Mouse (Mus musculus) mouse trophoblast stem cell (cell line): ENCODE results near the gene Pkmyt1.
"Not testable (repeated sequence)": the region's sequence is repeated elsewhere in the genome, so short reads cannot be mapped to it uniquely, and the experiment has no call there.

ENCODE experiments used
- in situ Hi-C, 2 experiments: fragments of 300-500 bp; cut with MseI, MboI; formaldehyde crosslinking; loops; 2 replicates in 1 of 2; 3 replicates in 1 of 2; pipeline ENCODE4 v1.15.1; 2025

Gene Pkmyt1

GRCm38 (mm10) chr17:23746767-23747166 is 20.6 kb downstream of the Pkmyt1 start:
- in situ Hi-C loops: no loop called here

DNA sequence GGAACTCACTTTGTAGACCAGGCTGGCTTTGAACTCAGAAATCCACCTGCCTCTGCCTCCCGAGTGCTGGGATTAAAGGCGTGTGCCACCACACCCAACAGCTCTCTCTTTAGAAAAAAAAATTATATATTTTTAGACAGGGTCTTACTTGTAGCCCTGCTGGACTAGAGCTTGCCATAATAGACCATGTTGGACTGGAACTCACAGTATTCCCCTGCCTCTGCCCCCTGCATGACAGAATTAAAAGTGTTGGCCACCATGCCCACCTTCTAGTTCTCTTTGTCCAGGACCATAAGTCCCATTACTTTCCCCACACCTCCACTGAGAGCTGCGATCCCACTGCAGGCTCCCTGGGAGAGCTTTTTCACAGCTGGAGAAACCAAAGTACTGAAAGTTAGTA is 21.3 kb downstream of the Pkmyt1 start:
- in situ Hi-C loops: no loop called here

- in situ Hi-C loops: no loop called here
Observed at GRCm38 (mm10) chr17:23748026-23748425, 21.9 kb downstream of the Pkmyt1 start.

DNA sequence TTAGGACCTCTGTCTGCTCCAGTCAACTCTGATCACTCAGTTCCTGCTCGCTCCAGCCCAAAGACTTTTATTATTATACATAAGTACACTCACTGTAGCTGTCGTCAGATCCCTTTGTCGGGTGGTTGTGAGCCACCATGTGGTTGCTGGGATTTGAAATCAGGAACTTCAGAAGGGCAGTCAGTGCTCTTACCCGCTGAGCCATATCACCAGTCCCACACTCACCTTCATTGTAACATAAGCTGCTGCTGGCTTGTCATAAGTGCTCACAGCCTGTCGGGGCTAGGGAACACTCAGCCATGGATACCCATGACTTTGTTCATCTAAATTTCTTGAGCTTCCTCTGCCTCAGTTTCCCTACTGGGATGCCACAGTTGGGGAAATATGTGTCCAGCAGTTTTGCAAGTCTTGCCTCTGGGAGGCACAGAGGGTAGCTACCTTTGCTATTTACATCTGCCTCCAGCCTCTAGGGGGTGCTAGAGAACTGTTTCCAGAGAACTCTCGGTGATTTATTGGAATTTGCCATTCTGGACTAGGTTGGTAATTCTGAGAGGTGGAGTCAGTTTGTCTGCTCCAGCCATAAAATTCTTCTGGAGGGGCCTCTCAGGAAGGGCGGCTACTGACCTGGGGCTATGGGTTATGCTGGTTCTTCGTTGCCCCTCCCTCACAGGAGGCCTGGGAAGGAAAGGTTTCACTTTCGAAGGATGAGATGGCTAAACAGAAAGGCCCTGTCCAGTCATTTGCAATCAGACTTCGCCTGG is 22.7 kb downstream of the Pkmyt1 start:
- in situ Hi-C loops: no loop called here

DNA sequence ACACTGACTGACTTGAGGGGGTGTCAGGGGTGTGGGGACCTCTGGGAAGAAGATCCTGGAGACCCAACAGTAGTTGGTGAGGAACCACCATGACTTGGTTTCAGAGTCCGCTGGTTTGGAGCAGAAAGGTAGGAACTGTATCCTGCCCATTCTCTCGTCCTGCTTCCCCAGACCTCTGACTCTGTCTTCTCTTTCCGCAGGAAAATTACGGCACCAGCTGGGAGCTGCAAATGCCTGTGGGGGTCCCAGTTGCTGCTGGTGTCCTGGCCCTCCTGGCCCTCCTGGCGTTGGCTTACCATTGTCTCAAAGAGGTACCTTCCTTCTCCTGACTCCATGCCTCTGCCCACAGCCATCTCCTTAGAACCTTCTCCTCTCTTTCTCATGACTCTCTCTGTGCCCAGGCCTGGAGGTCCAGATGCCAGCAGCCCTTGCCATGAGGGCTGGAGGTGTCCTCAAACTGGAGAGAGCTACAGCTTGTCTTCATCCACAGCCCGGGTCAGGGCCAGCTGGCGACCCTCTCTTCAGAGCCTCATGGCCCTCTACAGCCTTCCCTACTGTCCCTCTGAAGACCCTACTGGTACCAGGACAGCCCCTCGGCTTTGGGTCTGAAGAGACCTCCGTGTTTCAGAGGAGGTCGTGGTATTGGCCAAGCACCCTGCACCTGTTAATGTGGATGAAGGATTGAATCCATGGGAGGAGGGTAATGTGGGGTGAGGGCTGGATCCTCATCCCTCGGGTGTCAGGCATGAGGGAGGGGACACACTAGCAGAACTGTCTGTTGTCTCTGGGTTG is 23.5 kb downstream of the Pkmyt1 start:
- in situ Hi-C loops: no loop called here

DNA sequence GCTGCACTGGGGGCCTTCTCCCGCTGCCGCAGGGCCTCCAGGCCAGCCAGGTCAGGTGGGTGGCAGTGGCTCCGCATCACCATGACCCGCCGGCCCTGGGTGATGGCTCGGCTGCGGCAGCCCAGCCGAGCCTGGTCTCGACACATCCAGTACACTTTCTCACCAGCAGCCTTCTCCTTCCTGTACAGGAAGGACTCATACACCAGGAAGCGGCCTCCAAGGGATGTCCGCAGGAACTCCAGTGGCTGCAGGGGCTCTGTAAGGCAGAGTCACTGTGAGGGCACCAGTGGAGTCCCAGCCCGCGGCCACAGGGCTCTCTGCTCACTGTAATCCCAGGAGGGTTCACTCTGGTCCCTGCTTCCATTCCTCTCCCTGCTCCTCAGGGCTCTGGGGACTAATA is 29.6 kb downstream of the Pkmyt1 start:
- in situ Hi-C loops: no loop called here

GRCm38 (mm10) chr17:23757581-23757980 is 31.4 kb downstream of the Pkmyt1 start:
- in situ Hi-C loops: no loop called here

DNA sequence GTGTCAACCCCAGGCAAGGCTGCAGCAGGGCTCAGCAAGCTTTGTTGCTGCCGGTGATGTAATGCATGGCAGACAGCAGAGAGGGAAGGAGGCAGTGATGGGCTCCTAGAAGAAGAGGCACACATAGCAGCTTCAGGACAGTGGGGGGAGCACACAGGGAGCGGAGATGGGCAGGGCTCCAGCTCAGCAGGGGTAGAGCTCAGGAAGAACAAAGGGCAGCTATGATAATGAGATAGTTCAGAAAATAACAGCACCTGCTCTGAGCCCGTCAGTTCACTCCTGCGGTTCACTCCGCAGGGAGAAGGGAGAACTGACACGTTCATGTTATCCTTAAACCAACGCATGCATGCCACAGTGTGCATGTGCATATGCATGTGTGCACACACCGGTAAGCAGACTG is 32.7 kb downstream of the Pkmyt1 start:
- in situ Hi-C loops: no loop called here

- in situ Hi-C loops: no loop called here
Observed at GRCm38 (mm10) chr17:23760231-23760630, 34.1 kb downstream of the Pkmyt1 start.

- in situ Hi-C loops: no loop called here
Observed at GRCm38 (mm10) chr17:23761155-23761554, 35.0 kb downstream of the Pkmyt1 start.

DNA sequence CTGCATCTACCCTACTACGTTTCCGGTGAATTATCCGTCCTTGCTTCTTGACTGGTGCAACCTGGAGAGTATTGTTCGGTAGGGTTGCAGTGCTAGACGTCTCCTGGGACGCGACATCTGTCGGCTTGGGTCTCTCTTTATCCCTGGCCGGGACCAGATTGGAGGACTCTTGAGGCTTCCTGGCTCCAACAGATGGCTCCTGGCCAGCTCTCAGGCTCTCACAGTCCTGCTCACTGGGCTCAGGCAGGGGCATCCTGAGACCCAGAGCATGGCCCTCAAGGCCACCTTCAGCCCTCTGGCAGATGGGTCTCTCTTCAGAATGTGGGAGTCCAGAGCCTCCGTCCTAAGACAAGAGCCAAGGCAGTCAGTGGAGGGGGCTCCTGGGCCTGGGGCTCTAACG is 36.8 kb downstream of the Pkmyt1 start:
- in situ Hi-C loops: no loop called here

- in situ Hi-C loops: no loop called here
Observed at GRCm38 (mm10) chr17:23770493-23770892, 44.4 kb downstream of the Pkmyt1 start.

- in situ Hi-C loops: no loop called here
Observed at GRCm38 (mm10) chr17:23770896-23771283, 44.8 kb downstream of the Pkmyt1 start.

- in situ Hi-C loops: no loop called here
Observed at GRCm38 (mm10) chr17:23771284-23772218, 45.4 kb downstream of the Pkmyt1 start, which contains the start of gene Flywch1. TSS of gene Flywch1 (minus strand) at chr17:23771602.

- in situ Hi-C loops: not testable (repeated sequence)
Observed at GRCm38 (mm10) chr17:23772219-23772556, 46.1 kb downstream of the Pkmyt1 start.

- in situ Hi-C loops: no loop called here
Observed at GRCm38 (mm10) chr17:23773676-23774075, 47.5 kb downstream of the Pkmyt1 start.

DNA sequence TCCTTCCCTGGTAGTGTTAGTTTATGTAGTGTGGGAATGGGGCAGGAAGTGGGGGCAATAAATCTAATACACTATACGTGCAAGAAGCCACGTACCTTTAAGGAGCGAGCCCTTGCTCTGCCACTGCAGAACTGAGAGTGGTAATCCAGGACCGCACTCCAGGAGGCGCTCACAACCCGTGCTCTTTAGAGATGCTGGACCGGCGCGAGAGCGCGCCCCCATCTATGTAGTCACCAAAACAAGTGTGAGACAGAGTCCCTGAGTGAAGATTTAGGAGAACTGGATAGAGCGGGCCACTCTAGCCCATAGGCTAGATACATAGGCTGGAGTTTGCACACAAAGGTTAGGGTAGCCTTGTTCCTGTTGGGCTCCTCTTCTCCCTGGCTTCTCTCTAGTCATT is 48.0 kb downstream of the Pkmyt1 start:
- in situ Hi-C loops: no loop called here

- in situ Hi-C loops: no loop called here
Observed at GRCm38 (mm10) chr17:23776216-23776615, 50.1 kb downstream of the Pkmyt1 start.

- in situ Hi-C loops: no loop called here
Observed at GRCm38 (mm10) chr17:23777141-23777540, 51.0 kb downstream of the Pkmyt1 start.

- in situ Hi-C loops: no loop called here
Observed at GRCm38 (mm10) chr17:23778447-23778846, 52.3 kb downstream of the Pkmyt1 start.

GRCm38 (mm10) chr17:23783352-23783751 is 57.2 kb downstream of the Pkmyt1 start:
- in situ Hi-C loops: no loop called here
